ENCODE assay signal across 10 mouse cellular contexts in the genomic region with DNA sequence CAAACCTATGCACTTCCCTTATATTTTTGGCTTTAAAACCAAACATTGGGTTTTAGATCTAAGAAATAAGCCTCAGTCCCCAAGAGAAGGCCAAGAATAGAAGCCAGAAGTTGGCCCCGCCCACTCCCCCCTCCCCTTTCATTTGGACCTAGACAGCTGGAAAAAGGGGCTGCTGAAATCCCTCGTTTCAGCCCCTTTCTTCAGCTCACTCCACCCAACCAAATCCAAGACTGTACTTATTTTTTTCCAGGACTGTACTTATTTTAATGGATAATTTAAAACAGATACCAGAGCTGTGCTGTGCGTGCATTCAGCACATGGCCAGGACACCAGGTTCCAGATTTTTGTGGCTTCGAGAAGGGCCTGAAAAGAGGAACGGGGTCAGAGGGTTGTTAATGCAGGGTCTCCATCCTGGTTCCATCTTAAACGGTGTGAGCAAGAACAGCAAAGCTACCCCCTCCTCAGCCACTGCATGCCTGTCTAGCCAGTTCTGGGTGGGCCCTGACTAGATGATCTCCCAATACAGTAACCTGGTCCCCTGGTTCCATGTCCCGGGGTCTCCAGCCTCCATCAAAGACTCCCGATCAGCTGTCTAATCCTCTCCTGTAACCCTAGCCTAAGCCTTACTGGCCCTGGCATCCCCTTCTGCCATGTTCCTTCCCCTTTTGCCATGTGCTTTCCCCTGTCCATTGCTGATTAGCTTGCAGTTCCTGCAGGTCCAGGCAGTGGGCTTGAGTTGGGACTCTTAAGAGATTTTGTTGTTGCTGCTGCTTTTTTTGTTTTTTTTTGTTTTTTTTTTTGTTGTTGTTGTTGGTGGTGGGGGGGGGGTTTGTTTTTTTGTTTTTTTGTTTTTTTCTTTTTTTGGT. TPM values are rescaled to one million over a fixed set of nuclear protein-coding genes. Genes with fewer than 3 reads are reported as not detected.
A peak's percentile ranks its signal among the peaks of the same experiment; 100 is the strongest.
DNase-seq lines count a peak whose midpoint lies in the region; ATAC-seq and TF ChIP-seq lines count a peak whose summit lies in the region.
"Had no signal": no experiment of that assay in that cellular context is flagged by ENCODE, and none has a peak within 500 bp of the region (broad histone marks: within the 10 kb centered on the region; RNA-seq: fewer than 3 reads in every experiment).

No protein-coding gene starts in this region.

- H3K4me1 ChIP-seq in heart, embryonic 10.5 days, result peaks cover 55% of the 10 kb centered on the region
- peaks cover 14% of the 10 kb centered on the region; the same call in 1 of the 2 replicates for H3K4me1 ChIP-seq in lung, postnatal 0 days (ENCODE audit: insufficient read depth, low read depth, low read length)
- H3K4me1 ChIP-seq in intestine, embryonic 15.5 days (replicated peaks), result peaks cover 32% of the 10 kb centered on the region
- peaks cover 39% of the 10 kb centered on the region for H3K4me1 ChIP-seq in stomach, embryonic 15.5 days

- no peak for DNase-seq in heart, embryonic 10.5 days (ENCODE audit: low spot score)
- no peak for DNase-seq in heart, postnatal 25 days (ENCODE audit: low spot score)
- peak; percentile 53 for DNase-seq in lung, postnatal 0 days (ENCODE audit: low spot score)
- DNase-seq in lung, postnatal 14 days, result no peak
- DNase-seq in adrenal gland, adult 8-10 months, result no peak
- DNase-seq in natural killer cell, adult 2 months (ENCODE audit: low spot score in 2 of 2), result no peak

- H3K4me3 ChIP-seq in heart, embryonic 10.5 days, result peak overlapping the region; percentile 77
- no peak overlapping the region for H3K4me3 ChIP-seq in lung, postnatal 0 days (ENCODE audit: low read depth, low read length)
- no peak overlapping the region for H3K4me3 ChIP-seq in intestine, embryonic 15.5 days (replicated peaks)
- H3K4me3 ChIP-seq in stomach, embryonic 15.5 days (replicated peaks), result no peak overlapping the region

- peak overlapping the region; percentile 54; the same call in 1 of the 2 replicates for H3K27ac ChIP-seq in heart, embryonic 10.5 days
- peak overlapping the region; percentile 92 for H3K27ac ChIP-seq in lung, postnatal 0 days (ENCODE audit: low read length)
- H3K27ac ChIP-seq in intestine, embryonic 15.5 days, result peak overlapping the region; percentile 66
- peak overlapping the region; percentile 94 for H3K27ac ChIP-seq in stomach, embryonic 15.5 days

- no peaks in the 10 kb centered on the region for H3K36me3 ChIP-seq in heart, embryonic 10.5 days
- H3K36me3 ChIP-seq in lung, postnatal 0 days (ENCODE audit: insufficient read depth, low read length), result no peaks in the 10 kb centered on the region
- no peaks in the 10 kb centered on the region for H3K36me3 ChIP-seq in intestine, embryonic 15.5 days
- no peaks in the 10 kb centered on the region for H3K36me3 ChIP-seq in stomach, embryonic 15.5 days
- H3K36me3 ChIP-seq: midbrain, embryonic 10.5 days had no signal

- no peak overlapping the region for H3K4me2 ChIP-seq in lung, postnatal 0 days (replicated peaks; ENCODE audit: low read depth, low read length)
- peak overlapping the region; percentile 100 for H3K4me2 ChIP-seq in intestine, embryonic 15.5 days (replicated peaks)
- peak overlapping the region; percentile 85; the same call in 1 of the 2 replicates for H3K4me2 ChIP-seq in stomach, embryonic 15.5 days

- TF ChIP-seq CTCF in lung, postnatal 0 days (IDR thresholded peaks at IDR 0.05), result no peak

- peaks cover 13% of the 10 kb centered on the region for H3K27me3 ChIP-seq in heart, embryonic 10.5 days (ENCODE audit: insufficient read depth, poor library complexity, severe bottlenecking)
- no peaks in the 10 kb centered on the region for H3K27me3 ChIP-seq in lung, postnatal 0 days (replicated peaks; ENCODE audit: insufficient read depth, low read length)
- 0 out of 2 replicates have a peak, but pooled peaks cover 2% of the 10 kb centered on the region for H3K27me3 ChIP-seq in intestine, embryonic 15.5 days (replicated peaks)
- H3K27me3 ChIP-seq in stomach, embryonic 15.5 days (replicated peaks), result no peaks in the 10 kb centered on the region

- WGBS in heart, embryonic 10.5 days, result 47% methylated on average over 8 of the region's 8 CpGs
- WGBS in lung, postnatal 0 days, result 53% methylated on average over 8 of the region's 8 CpGs
- WGBS in intestine, embryonic 15.5 days, result 47% methylated on average over 8 of the region's 8 CpGs
- 39% methylated on average over 8 of the region's 8 CpGs for WGBS in stomach, embryonic 15.5 days

- no peak for ATAC-seq in lung, postnatal 0 days
- no peak for ATAC-seq in intestine, embryonic 15.5 days
- ATAC-seq in stomach, embryonic 15.5 days (ENCODE audit: insufficient read depth, low FRiP score, low read depth), result no peak

- no peak overlapping the region for H3K9ac ChIP-seq in lung, postnatal 0 days (replicated peaks; ENCODE audit: low read depth)
- H3K9ac ChIP-seq in intestine, embryonic 15.5 days, result no peak overlapping the region
- H3K9ac ChIP-seq in stomach, embryonic 15.5 days, result no peak overlapping the region

- H3K9me3 ChIP-seq in heart, embryonic 10.5 days, result no peaks in the 10 kb centered on the region
- no peaks in the 10 kb centered on the region for H3K9me3 ChIP-seq in lung, postnatal 0 days (ENCODE audit: low read length)
- H3K9me3 ChIP-seq in intestine, embryonic 15.5 days, result no peaks in the 10 kb centered on the region
- no peaks in the 10 kb centered on the region for H3K9me3 ChIP-seq in stomach, embryonic 15.5 days
- H3K9me3 ChIP-seq: midbrain, embryonic 10.5 days had no signal

- TF ChIP-seq EP300 in lung, postnatal 0 days (IDR thresholded peaks at IDR 0.05), result no peak

- intact Hi-C loops in heart, postnatal 25 days (cut with DNase I), result loop anchor here (2.0 kb wide), 1 partner anchor 15 kb away; no protein-coding TSS in a partner anchor

RNA-seq across cellular contexts. Expression of gene Lmna, which starts 5.6 kb away (rescaled TPM):
- polyA plus RNA-seq in heart, embryonic 10.5 days (2016; fragmentation: Nextera tagmentation; extraction: Ambion mirVana), result 57.7 and 80.7 TPM in 2 replicates
- total RNA-seq in heart, postnatal 25 days (2021), result 100 to 1,000 TPM; 121 to 132 TPM
- 185 and 216 TPM in 2 replicates for polyA plus RNA-seq in lung, postnatal 0 days (2015; fragmentation: Nextera tagmentation; extraction: Ambion mirVana)
- polyA plus RNA-seq in intestine, embryonic 15.5 days (2015; fragmentation: Nextera tagmentation; extraction: Ambion mirVana), result 120 TPM in 2 replicates
- polyA plus RNA-seq in stomach, embryonic 15.5 days (2015; fragmentation: Nextera tagmentation; extraction: Ambion mirVana), result 179 and 214 TPM in 2 replicates
- 100 to 1,000 TPM in 3 of 4 experiments, 10 to 100 TPM in 1; 88.2 to 134 (median 124) TPM for total RNA-seq in adrenal gland, adult 8-10 months (2022)

RNA-seq across cellular contexts. Expression of gene Mex3a, which starts 28.1 kb away (rescaled TPM):
- polyA plus RNA-seq in heart, embryonic 10.5 days (2016; fragmentation: Nextera tagmentation; extraction: Ambion mirVana), result 11.6 and 22.8 TPM in 2 replicates
- total RNA-seq in heart, postnatal 25 days (2021), result under 1 TPM; 0.39 to 0.61 TPM
- 2.6 and 3.4 TPM in 2 replicates for polyA plus RNA-seq in lung, postnatal 0 days (2015; fragmentation: Nextera tagmentation; extraction: Ambion mirVana)
- 9.6 and 11.2 TPM in 2 replicates for polyA plus RNA-seq in intestine, embryonic 15.5 days (2015; fragmentation: Nextera tagmentation; extraction: Ambion mirVana)
- 11.9 and 12.1 TPM in 2 replicates for polyA plus RNA-seq in stomach, embryonic 15.5 days (2015; fragmentation: Nextera tagmentation; extraction: Ambion mirVana)
- total RNA-seq in adrenal gland, adult 8-10 months (2022), result 1 to 10 TPM; 2.8 to 4.3 (median 3.9) TPM

RNA-seq across cellular contexts. Expression of gene Sema4a, which starts 43.1 kb away (rescaled TPM):
- 1.7 and 4.3 TPM in 2 replicates for polyA plus RNA-seq in heart, embryonic 10.5 days (2016; fragmentation: Nextera tagmentation; extraction: Ambion mirVana)
- total RNA-seq in heart, postnatal 25 days (2021), result 1 to 10 TPM; 1.9 to 3.7 TPM
- 9.0 and 9.2 TPM in 2 replicates for polyA plus RNA-seq in lung, postnatal 0 days (2015; fragmentation: Nextera tagmentation; extraction: Ambion mirVana)
- 30.9 and 39.2 TPM in 2 replicates for polyA plus RNA-seq in intestine, embryonic 15.5 days (2015; fragmentation: Nextera tagmentation; extraction: Ambion mirVana)
- 22.3 and 25.1 TPM in 2 replicates for polyA plus RNA-seq in stomach, embryonic 15.5 days (2015; fragmentation: Nextera tagmentation; extraction: Ambion mirVana)
- total RNA-seq in adrenal gland, adult 8-10 months (2022), result 10 to 100 TPM; 12.2 to 14.0 (median 12.5) TPM

RNA-seq across cellular contexts. Expression of gene Rab25, which starts 44.0 kb away (rescaled TPM):
- 1.1 and 1.6 TPM in 2 replicates for polyA plus RNA-seq in heart, embryonic 10.5 days (2016; fragmentation: Nextera tagmentation; extraction: Ambion mirVana)
- not detected for total RNA-seq in heart, postnatal 25 days (2021)
- 61.4 and 61.8 TPM in 2 replicates for polyA plus RNA-seq in lung, postnatal 0 days (2015; fragmentation: Nextera tagmentation; extraction: Ambion mirVana)
- 75.2 and 89.8 TPM in 2 replicates for polyA plus RNA-seq in intestine, embryonic 15.5 days (2015; fragmentation: Nextera tagmentation; extraction: Ambion mirVana)
- polyA plus RNA-seq in stomach, embryonic 15.5 days (2015; fragmentation: Nextera tagmentation; extraction: Ambion mirVana), result 86.9 and 90.6 TPM in 2 replicates
- not detected for total RNA-seq in adrenal gland, adult 8-10 months (2022)
- total RNA-seq: hematopoietic stem cell, adult 5-6 weeks had no signal

RNA-seq across cellular contexts. Expression of gene Lamtor2, which starts 48.8 kb away (rescaled TPM):
- polyA plus RNA-seq in heart, embryonic 10.5 days (2016; fragmentation: Nextera tagmentation; extraction: Ambion mirVana), result 154 and 190 TPM in 2 replicates
- total RNA-seq in heart, postnatal 25 days (2021), result 10 to 100 TPM; 84.2 to 92.5 TPM
- 138 and 143 TPM in 2 replicates for polyA plus RNA-seq in lung, postnatal 0 days (2015; fragmentation: Nextera tagmentation; extraction: Ambion mirVana)
- polyA plus RNA-seq in intestine, embryonic 15.5 days (2015; fragmentation: Nextera tagmentation; extraction: Ambion mirVana), result 188 and 231 TPM in 2 replicates
- polyA plus RNA-seq in stomach, embryonic 15.5 days (2015; fragmentation: Nextera tagmentation; extraction: Ambion mirVana), result 193 and 198 TPM in 2 replicates
- 100 to 1,000 TPM; 138 to 164 (median 144) TPM for total RNA-seq in adrenal gland, adult 8-10 months (2022)
